Mouse (Mus musculus) stomach, postnatal 0 days (tissue): ENCODE results near the gene Slco3a1. TPM values are rescaled to one million over a fixed set of nuclear protein-coding genes. Genes with fewer than 3 reads are reported as not detected.

Experiments
- ATAC-seq: fragments of 200-750 bp; cut with Nextera tagmentation; 2 replicates; pipeline ENCODE4 v1.8.0; 2017; ENCODE audit not compliant: low FRiP score, low TSS enrichment
- DNase-seq: peaks from one replicate; pipeline ENCODE4 v3.0.0-alpha.2; 2016; ENCODE audit warnings: low spot score
- H3K27ac ChIP-seq: fragments of 300-500 bp; sonication (generic); replicated peaks from 2 replicates; pipeline ENCODE4 v1.5.1; 2014; ENCODE audit warnings: mild to moderate bottlenecking, control low read depth
- H3K27me3 ChIP-seq: fragments of 300-500 bp; sonication (generic); 2 replicates; pipeline ENCODE4 v1.6.1; 2014; ENCODE audit warnings: low read length; ENCODE audit not compliant: control insufficient read depth, insufficient read depth
- H3K36me3 ChIP-seq: fragments of 300-500 bp; sonication (generic); 2 replicates; pipeline ENCODE4 v1.6.1; 2014; ENCODE audit warnings: low read length, mixed read lengths; ENCODE audit not compliant: control insufficient read depth, insufficient read depth
- H3K4me1 ChIP-seq: fragments of 300-500 bp; sonication (generic); replicated peaks from 2 replicates; pipeline ENCODE4 v1.6.1; 2014; ENCODE audit warnings: antibody characterized with exemption; ENCODE audit not compliant: control insufficient read depth, insufficient read depth
- H3K4me2 ChIP-seq: fragments of 300-500 bp; sonication (generic); replicated peaks from 2 replicates; pipeline ENCODE4 v1.6.1; 2014; ENCODE audit warnings: low read depth, mild to moderate bottlenecking, control low read depth, moderate library complexity
- H3K4me3 ChIP-seq: fragments of 300-500 bp; sonication (generic); 2 replicates; pipeline ENCODE4 v1.5.1; 2014; ENCODE audit warnings: low read depth, low read length, control low read depth
- H3K9ac ChIP-seq: fragments of 300-500 bp; sonication (generic); 2 replicates; pipeline ENCODE4 v1.6.1; 2014; ENCODE audit warnings: mild to moderate bottlenecking, low read length, control low read depth, mixed read lengths
- H3K9me3 ChIP-seq: fragments of 300-500 bp; sonication (generic); 2 replicates; pipeline ENCODE4 v1.6.1; 2016; ENCODE audit warnings: low read length; ENCODE audit not compliant: control insufficient read depth
- CTCF ChIP-seq: IDR thresholded peaks from 2 replicates; pipeline ENCODE4 v1.5.1; 2016; ENCODE audit warnings: antibody characterized with exemption, low read depth, mild to moderate bottlenecking, moderate library complexity
- EP300 ChIP-seq: optimal IDR thresholded peaks from 2 replicates; pipeline ENCODE3; 2016; ENCODE audit warnings: antibody characterized with exemption
- WGBS: fragments of 180-500 bp; shearing (Covaris S2); extraction: QIAGEN DNeasy Blood & Tissue Kit; methylation state at CpG from one replicate; pipeline ENCODE4 v1.1.7; 2014; 5-methylcytosine and 5-hydroxymethylcytosine counted together
- polyA plus RNA-seq: library from polyadenylated mRNA; unstranded; fragments of >200 nt; fragmentation: Nextera tagmentation; extraction: Ambion mirVana; gene quantifications from 2 replicates; pipeline ENCODE4 v1.2.1, GENCODE M21; 2015

Gene Slco3a1
- polyA plus RNA-seq, 1 experiment from 2014 or later, result 9.1 TPM

DNA sequence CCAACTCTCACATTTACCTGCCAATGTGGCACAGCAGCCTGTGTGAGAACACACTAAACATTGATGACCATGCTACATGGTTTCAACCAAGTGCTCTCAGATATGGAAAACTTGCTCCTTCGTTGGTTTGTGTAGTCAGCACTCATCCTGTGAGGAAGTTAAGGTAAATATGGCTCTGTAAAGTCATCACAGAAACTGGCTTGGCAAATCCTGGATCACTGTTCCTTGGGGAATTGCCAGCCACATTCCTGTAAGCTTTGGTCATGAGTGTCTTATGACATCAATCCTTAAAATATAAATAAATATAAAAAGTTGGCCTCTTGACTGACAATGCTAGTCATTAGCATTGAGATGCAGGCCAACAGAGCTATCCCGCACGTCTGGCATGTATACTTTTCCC, 94.8 kb downstream of the Slco3a1 start:
- Histone ChIP-seq H3K27ac (no peak overlapping the region; the same call in 1 of the 2 replicates), H3K4me3 (no peak overlapping the region), H3K27me3 (no peaks in the 10 kb centered on the region), H3K4me2 (no peak overlapping the region), H3K9me3 (no peaks in the 10 kb centered on the region), H3K36me3 (no peaks in the 10 kb centered on the region), H3K4me1 (peaks cover 2% of the 10 kb centered on the region; the same call in 1 of the 2 replicates), H3K9ac (no peak overlapping the region)
- ATAC-seq (no peak), DNase-seq (no peak)
- TF ChIP-seq CTCF (no peak), EP300 (no peak)
- WGBS, result 66% methylated on average over 3 of the region's 3 CpGs

DNA sequence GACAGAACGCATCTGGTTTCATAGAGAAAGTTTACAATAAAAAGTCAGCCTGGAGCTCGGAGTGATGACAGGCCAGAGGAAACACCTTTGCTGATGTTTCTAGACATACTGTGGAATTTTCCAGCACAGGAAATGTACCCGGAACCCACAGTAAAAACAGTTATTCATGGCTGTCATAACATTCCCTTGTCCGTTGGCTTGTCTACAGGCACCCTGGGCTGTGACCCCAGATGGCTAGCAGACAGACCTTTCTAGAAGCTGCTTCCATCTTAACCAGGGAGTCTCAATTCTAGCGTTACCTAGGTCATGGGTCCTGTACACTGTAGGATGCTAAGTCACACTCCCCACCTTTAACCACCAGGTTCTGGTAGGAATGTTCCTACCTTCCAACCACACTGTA, 95.3 kb downstream of the Slco3a1 start:
- ATAC-seq, result no peak
- no peak overlapping the region for H3K4me2 ChIP-seq
- H3K36me3 ChIP-seq, result no peaks in the 10 kb centered on the region
- no peak for DNase-seq
- WGBS, result 49% methylated on average over 5 of the region's 5 CpGs
- H3K9ac ChIP-seq, result no peak overlapping the region
- TF ChIP-seq EP300, result no peak
- TF ChIP-seq CTCF, result no peak
- no peaks in the 10 kb centered on the region for H3K9me3 ChIP-seq
- no peak overlapping the region for H3K4me3 ChIP-seq
- no peaks in the 10 kb centered on the region for H3K27me3 ChIP-seq
- peaks cover 2% of the 10 kb centered on the region; the same call in 1 of the 2 replicates for H3K4me1 ChIP-seq
- peak overlapping the region; percentile 65 for H3K27ac ChIP-seq

DNA sequence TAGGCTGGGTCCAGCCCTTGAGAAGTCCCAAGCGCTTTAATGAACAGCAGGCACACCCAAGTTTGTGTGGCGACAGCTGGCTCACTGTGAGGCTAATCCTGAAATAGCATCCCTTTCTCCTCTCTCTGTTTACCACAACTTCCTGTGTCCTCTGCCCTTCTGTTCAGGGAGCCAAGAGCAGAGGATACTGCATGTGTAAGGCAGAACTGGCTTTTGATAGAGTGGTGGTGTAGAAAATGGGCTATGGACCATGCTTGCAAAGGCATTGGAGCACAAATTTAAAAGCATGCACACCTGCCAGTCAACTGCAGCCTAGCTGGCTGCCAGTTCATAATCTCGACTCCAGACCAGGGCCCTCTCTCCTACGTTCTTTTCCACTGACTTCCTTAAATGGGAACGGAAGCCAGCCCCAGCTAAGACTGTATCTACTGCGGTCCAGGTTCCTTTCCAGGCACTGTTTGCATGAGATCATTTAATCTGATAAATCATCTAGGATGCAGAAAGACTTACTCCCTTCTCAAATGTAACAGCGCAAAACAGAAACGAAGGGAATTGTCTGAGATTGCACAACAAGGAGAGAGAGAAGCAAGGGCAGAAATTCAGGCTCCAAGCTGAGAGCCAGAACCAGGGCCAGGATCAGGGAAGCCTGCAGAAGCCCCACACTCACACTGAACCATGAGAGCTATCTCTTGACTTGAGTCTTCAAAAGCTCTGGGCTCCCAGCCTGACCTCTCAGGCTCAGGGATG, 95.9 kb downstream of the Slco3a1 start:
- H3K4me1 ChIP-seq, result peaks cover 2% of the 10 kb centered on the region; the same call in 1 of the 2 replicates
- 31% methylated on average over 8 of the region's 8 CpGs for WGBS
- H3K27ac ChIP-seq, result peak overlapping the region; percentile 65
- no peak overlapping the region for H3K4me3 ChIP-seq
- TF ChIP-seq EP300, result no peak
- DNase-seq (no peak), ATAC-seq (peak; percentile 51; the same call in 1 of the 2 replicates)
- H3K27me3 ChIP-seq, result no peaks in the 10 kb centered on the region
- no peak overlapping the region for H3K4me2 ChIP-seq
- no peaks in the 10 kb centered on the region for H3K36me3 ChIP-seq
- no peak overlapping the region for H3K9ac ChIP-seq
- H3K9me3 ChIP-seq, result no peaks in the 10 kb centered on the region

DNA sequence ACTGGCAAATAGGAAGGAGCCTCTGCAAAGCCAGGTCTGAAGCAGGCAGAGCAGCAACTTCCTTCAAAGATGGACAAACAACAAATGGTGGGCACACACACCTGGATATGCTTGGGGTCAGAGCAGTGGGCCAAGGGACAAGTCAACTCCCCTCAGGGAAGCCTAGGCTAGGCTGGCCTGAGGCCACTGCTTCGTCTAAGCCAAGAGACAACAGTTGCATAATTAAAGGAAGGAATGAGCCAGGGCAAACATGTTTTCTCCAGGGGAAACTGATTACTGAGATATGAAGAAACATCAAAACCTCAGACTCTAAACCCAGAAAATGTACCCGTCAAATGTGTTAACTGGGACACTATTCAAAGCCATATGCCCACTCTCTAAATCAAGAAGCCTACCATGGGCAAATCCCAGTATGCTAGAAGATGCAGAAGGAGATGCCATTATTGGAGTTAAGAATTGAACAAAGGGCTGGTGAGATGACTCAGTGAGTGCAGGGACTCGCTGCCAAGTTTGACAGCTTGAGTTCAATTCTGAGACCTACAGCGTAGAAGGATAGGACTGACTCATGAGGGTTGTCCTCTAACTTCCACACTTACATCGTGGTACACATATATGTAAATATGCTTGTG, 97.1 kb downstream of the Slco3a1 start:
- WGBS, result 59% methylated on average over 5 of the region's 5 CpGs
- ATAC-seq (no peak), DNase-seq (no peak)
- H3K9me3 ChIP-seq, result no peaks in the 10 kb centered on the region
- H3K4me2 ChIP-seq, result no peak overlapping the region
- H3K27me3 ChIP-seq, result no peaks in the 10 kb centered on the region
- TF ChIP-seq EP300, result no peak
- TF ChIP-seq CTCF, result no peak
- H3K4me3 ChIP-seq, result no peak overlapping the region
- no peak overlapping the region for H3K9ac ChIP-seq
- H3K27ac ChIP-seq, result no peak overlapping the region
- H3K36me3 ChIP-seq, result no peaks in the 10 kb centered on the region
- H3K4me1 ChIP-seq, result peaks cover 2% of the 10 kb centered on the region; the same call in 1 of the 2 replicates

DNA sequence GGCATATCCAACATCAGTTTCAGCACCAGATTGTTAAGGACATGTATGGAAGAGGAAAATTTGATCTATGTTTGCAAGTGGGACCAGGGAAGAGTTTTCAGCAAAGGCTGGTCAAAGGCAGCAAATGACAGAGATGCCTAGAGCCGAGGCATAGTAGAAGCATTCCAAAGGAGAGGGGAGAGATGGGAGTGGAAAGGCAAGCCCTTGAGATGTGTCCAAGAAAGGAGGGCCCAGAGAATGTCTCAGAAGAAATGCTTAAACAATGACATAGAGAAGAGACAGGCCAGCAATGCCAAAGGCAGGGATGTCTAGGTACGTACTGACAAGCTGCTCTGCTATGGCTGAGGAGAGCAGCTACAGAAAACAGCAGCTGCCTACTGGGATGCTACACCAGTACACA, 97.8 kb downstream of the Slco3a1 start:
- ATAC-seq (no peak), DNase-seq (no peak)
- Histone ChIP-seq H3K9ac (no peak overlapping the region), H3K4me1 (peaks cover 2% of the 10 kb centered on the region; the same call in 1 of the 2 replicates), H3K27me3 (no peaks in the 10 kb centered on the region), H3K4me2 (no peak overlapping the region), H3K27ac (no peak overlapping the region), H3K4me3 (no peak overlapping the region), H3K36me3 (no peaks in the 10 kb centered on the region), H3K9me3 (no peaks in the 10 kb centered on the region)
- no peak for TF ChIP-seq CTCF
- TF ChIP-seq EP300, result no peak
- WGBS, result 46% methylated on average over 2 of the region's 2 CpGs

DNA sequence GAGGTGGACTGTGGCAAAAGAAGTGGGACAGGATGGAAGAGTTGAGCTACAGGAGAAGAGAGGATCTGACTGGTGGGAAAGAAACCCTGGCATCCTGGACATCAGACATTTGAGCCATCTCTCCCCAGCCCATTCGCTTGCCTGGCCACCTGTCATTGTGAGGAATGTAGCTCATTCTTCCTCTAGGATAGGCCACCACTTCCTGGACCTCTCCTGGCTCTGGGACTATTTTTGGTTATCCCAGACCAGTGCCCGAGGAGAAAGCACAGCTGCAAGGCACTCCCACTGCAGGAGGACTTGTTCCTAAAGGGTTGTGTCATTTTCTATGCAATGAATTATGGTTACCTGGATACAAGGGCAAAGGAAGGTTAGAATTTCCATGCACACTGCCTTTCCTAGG, 103.5 kb downstream of the Slco3a1 start:
- Histone ChIP-seq H3K4me2 (no peak overlapping the region), H3K27ac (no peak overlapping the region), H3K36me3 (no peaks in the 10 kb centered on the region), H3K4me3 (no peak overlapping the region), H3K4me1 (no peaks in the 10 kb centered on the region), H3K9ac (no peak overlapping the region), H3K27me3 (no peaks in the 10 kb centered on the region), H3K9me3 (no peaks in the 10 kb centered on the region)
- DNase-seq (no peak), ATAC-seq (no peak)
- TF ChIP-seq CTCF, result no peak
- no peak for TF ChIP-seq EP300
- 41% methylated on average over 2 of the region's 2 CpGs for WGBS
